Mouse (Mus musculus) ES-E14 (cell line): ENCODE data around the gene Extl1.

Experiments
- CHD2 ChIP-seq: IDR thresholded peaks from 2 replicates; pipeline ENCODE4 v1.6.1; 2014; ENCODE audit warnings: mild to moderate bottlenecking, low read depth, low read length, inconsistent platforms
- HCFC1 ChIP-seq: IDR thresholded peaks from 2 replicates; pipeline ENCODE4 v1.6.1; 2012; ENCODE audit warnings: low read length, inconsistent platforms, borderline replicate concordance; ENCODE audit not compliant: insufficient read depth
- MAFK ChIP-seq: IDR thresholded peaks from 2 replicates; pipeline ENCODE4 v1.6.1; 2014; ENCODE audit warnings: mild to moderate bottlenecking, low read depth, low read length, inconsistent platforms; ENCODE audit not compliant: insufficient read depth
- ZC3H11A ChIP-seq: IDR thresholded peaks from 2 replicates; pipeline ENCODE4 v1.6.1; 2012; ENCODE audit warnings: low read depth, mild to moderate bottlenecking, inconsistent platforms, low read length, borderline replicate concordance
- ZNF384 ChIP-seq: IDR thresholded peaks from 2 replicates; pipeline ENCODE4 v1.6.1; 2012; ENCODE audit warnings: low read depth, low read length, inconsistent platforms

- TF ChIP-seq MAFK (no peak), ZNF384 (no peak), HCFC1 (no peak), CHD2 (no peak), ZC3H11A (no peak)
These were observed 13.5 kb upstream of the Extl1 start for GRCm38 (mm10) chr4:134397121-134397520.
